Mouse (Mus musculus) thymus, postnatal 14 days (tissue): Measurements from ENCODE around the gene 2310022B05Rik.
A peak's percentile ranks its signal among the peaks of the same experiment; 100 is the strongest.

Source experiments
- DNase-seq: peaks from one replicate; pipeline ENCODE4 v3.0.0; 2021

Gene 2310022B05Rik

GRCm38 (mm10) chr8:124663112-124663873 is at the start of gene 2310022B05Rik:
TSS of gene 2310022B05Rik (minus strand) at chr8:124663369.
- peak; percentile 75 for DNase-seq

GRCm38 (mm10) chr8:124705823-124706222 is 42.7 kb upstream of the 2310022B05Rik start:
- no peak for DNase-seq

GRCm38 (mm10) chr8:124704376-124704775 is 41.2 kb upstream of the 2310022B05Rik start:
- no peak for DNase-seq

GRCm38 (mm10) chr8:124703526-124703925 is 40.4 kb upstream of the 2310022B05Rik start:
- DNase-seq = peak; percentile 74

- peak; percentile 23 for DNase-seq
Measured at GRCm38 (mm10) chr8:124702183-124702582, 39.0 kb upstream of the 2310022B05Rik start.

- peak; percentile 87 for DNase-seq
Measured at GRCm38 (mm10) chr8:124701023-124701422, 37.9 kb upstream of the 2310022B05Rik start.

GRCm38 (mm10) chr8:124700271-124700670 is 37.1 kb upstream of the 2310022B05Rik start:
- DNase-seq = peak; percentile 55

- no peak for DNase-seq
Measured at GRCm38 (mm10) chr8:124695424-124696100, 32.4 kb upstream of the 2310022B05Rik start.

GRCm38 (mm10) chr8:124691706-124692105 is 28.5 kb upstream of the 2310022B05Rik start:
- DNase-seq = no peak

GRCm38 (mm10) chr8:124688899-124689298 is 25.7 kb upstream of the 2310022B05Rik start:
- DNase-seq = no peak

- DNase-seq = no peak
Measured at GRCm38 (mm10) chr8:124682218-124682617, 19.0 kb upstream of the 2310022B05Rik start.

GRCm38 (mm10) chr8:124681792-124682157 is 18.6 kb upstream of the 2310022B05Rik start:
- DNase-seq = no peak

- DNase-seq = no peak
Measured at GRCm38 (mm10) chr8:124681077-124681791, 18.1 kb upstream of the 2310022B05Rik start.

- no peak for DNase-seq
Measured at GRCm38 (mm10) chr8:124678246-124678645, 15.1 kb upstream of the 2310022B05Rik start.

GRCm38 (mm10) chr8:124677486-124677885 is 14.3 kb upstream of the 2310022B05Rik start:
- peak; percentile 60 for DNase-seq

- no peak for DNase-seq
Measured at GRCm38 (mm10) chr8:124677078-124677477, 13.9 kb upstream of the 2310022B05Rik start.

GRCm38 (mm10) chr8:124676661-124677060 is 13.5 kb upstream of the 2310022B05Rik start:
- no peak for DNase-seq

GRCm38 (mm10) chr8:124672345-124672744 is 9.2 kb upstream of the 2310022B05Rik start:
- no peak for DNase-seq

- DNase-seq = no peak
Measured at GRCm38 (mm10) chr8:124668798-124669197, 5.6 kb upstream of the 2310022B05Rik start.

GRCm38 (mm10) chr8:124664414-124664813 is 1.2 kb upstream of the 2310022B05Rik start:
- DNase-seq = no peak

GRCm38 (mm10) chr8:124663874-124664230 is 683 bp upstream of the 2310022B05Rik start:
- no peak for DNase-seq

GRCm38 (mm10) chr8:124662446-124663111 is 590 bp downstream of the 2310022B05Rik start:
- peak; percentile 9 for DNase-seq

GRCm38 (mm10) chr8:124661781-124662180 is 1.4 kb downstream of the 2310022B05Rik start:
- DNase-seq = no peak
